ENCODE assay signal across 8 mouse cellular contexts in genomic region chr7:98103002-98103941, GRCm38 (mm10). TPM values are rescaled to one million over a fixed set of nuclear protein-coding genes. Genes with fewer than 3 reads are reported as not detected.
DNase-seq lines count a peak whose midpoint lies in the region; ATAC-seq lines count a peak whose summit lies in the region.

No protein-coding gene starts in this region.

- intact Hi-C loops in left cerebral cortex, postnatal 14 days (cut with DNase I) = loop anchor here (1.0 kb wide), 1 partner anchor 17 kb away; no protein-coding TSS in a partner anchor

- 11% methylated on average over 25 of the region's 26 CpGs for WGBS in intestine, embryonic 14.5 days

- no peaks in the 10 kb centered on the region for H3K9me3 ChIP-seq in intestine, embryonic 14.5 days (ENCODE audit: control insufficient read depth, low read length)

- no peaks in the 10 kb centered on the region for H3K36me3 ChIP-seq in intestine, embryonic 14.5 days (ENCODE audit: control insufficient read depth, insufficient read depth, low read length)

- peak overlapping the region; percentile 48 for H3K4me2 ChIP-seq in intestine, embryonic 14.5 days (ENCODE audit: low read length)

- peak; percentile 62 for ATAC-seq in intestine, embryonic 14.5 days (replicated peaks; ENCODE audit: low FRiP score, low TSS enrichment, low read depth)
- peak; percentile 56 for ATAC-seq in megakaryocyte-erythroid progenitor cell, adult 5-6 weeks (replicated peaks; ENCODE audit: low FRiP score, low TSS enrichment, poor library complexity, severe bottlenecking)

- peak; percentile 80 for DNase-seq in adrenal gland, adult 2 months
- DNase-seq in embryo, embryonic 11 days = peak; percentile 88
- peak; percentile 49 for DNase-seq in gastrocnemius, postnatal 25 days
- peak; percentile 98 for DNase-seq in intestine, embryonic 14.5 days (ENCODE audit: low spot score)
- DNase-seq in left cerebral cortex, postnatal 14 days (ENCODE audit: low spot score in 2 of 2) = peak; percentile 86 to 89
- peak; percentile 75 for DNase-seq in right cerebral cortex, postnatal 25 days
- peak; percentile 71 to 86 for DNase-seq in urinary bladder, postnatal 4 days (ENCODE audit: low spot score in 2 of 2)

- peak overlapping the region; percentile 34 for H3K27ac ChIP-seq in intestine, embryonic 14.5 days (ENCODE audit: low read depth)

- H3K4me3 ChIP-seq in intestine, embryonic 14.5 days (ENCODE audit: low read depth, low read length) = peak overlapping the region; percentile 18

- H3K9ac ChIP-seq in intestine, embryonic 14.5 days (ENCODE audit: low read length) = peak overlapping the region; percentile 29; the same call in 1 of the 2 replicates

- H3K27me3 ChIP-seq in intestine, embryonic 14.5 days (replicated peaks; ENCODE audit: control insufficient read depth, insufficient read depth, low read length) = no peaks in the 10 kb centered on the region

- peaks cover 6% of the 10 kb centered on the region for H3K4me1 ChIP-seq in intestine, embryonic 14.5 days (replicated peaks; ENCODE audit: control insufficient read depth, insufficient read depth, low read length)

RNA-seq across cellular contexts. Expression of gene Myo7a, which starts 16.1 kb away (rescaled TPM):
- total RNA-seq in adrenal gland, adult 2 months (2021) = 100 to 1,000 TPM; 140 to 146 TPM
- 136 and 180 TPM in 2 replicates for polyA plus RNA-seq in adrenal gland, adult 2 months (2012; rRNA removed)
- total RNA-seq in gastrocnemius, postnatal 25 days (2021) = 1 to 10 TPM; 2.8 to 3.5 TPM
- polyA plus RNA-seq in intestine, embryonic 14.5 days (2014; fragmentation: Nextera tagmentation; extraction: Ambion mirVana) = 16.3 and 17.2 TPM in 2 replicates
- 10 to 100 TPM; 12.4 to 13.7 TPM for total RNA-seq in left cerebral cortex, postnatal 14 days (2021)
- 2.3 and 6.1 TPM in 2 replicates for total RNA-seq in megakaryocyte-erythroid progenitor cell, adult 5-6 weeks (2014; fragmentation: Nextera tagmentation)
- 1.9 and 10.8 TPM in 2 replicates for total RNA-seq in megakaryocyte-erythroid progenitor cell, adult 5-6 weeks (2017)

RNA-seq across cellular contexts. Expression of gene Omp, which starts 42.0 kb away (rescaled TPM):
- total RNA-seq in adrenal gland, adult 2 months (2021) = 1 to 10 TPM in 1 of 2 experiments, under 1 TPM in 1; 0.17 to 5.7 TPM
- 3.3 and 10.3 TPM in 2 replicates for polyA plus RNA-seq in adrenal gland, adult 2 months (2012; rRNA removed)
- total RNA-seq in gastrocnemius, postnatal 25 days (2021) = under 1 TPM in 1 of 2 experiments, not detected in 1; 0.11 TPM
- polyA plus RNA-seq in intestine, embryonic 14.5 days (2014; fragmentation: Nextera tagmentation; extraction: Ambion mirVana) = 0.47 TPM in 1 of 2 replicates, not detected in the other
- under 1 TPM; 0.66 to 0.79 TPM for total RNA-seq in left cerebral cortex, postnatal 14 days (2021)
- total RNA-seq in megakaryocyte-erythroid progenitor cell, adult 5-6 weeks (2014; fragmentation: Nextera tagmentation) = 0.63 and 0.82 TPM in 2 replicates
- not detected in 2 replicates for total RNA-seq in megakaryocyte-erythroid progenitor cell, adult 5-6 weeks (2017)

Comparison
In these comparisons a context has a peak if more than half of its experiments do, and no peak if none do; other contexts are left out.
1. Peak in every context shown above with its lines: DNase-seq, ATAC-seq, H3K4me3 ChIP-seq and H3K27ac ChIP-seq.
2. RNA of gene Myo7a, which starts 16.1 kb away (total RNA-seq): 140 to 146 TPM in adrenal gland, adult 2 months; 12.4 to 13.7 TPM in left cerebral cortex, postnatal 14 days, 1.9 to 10.8 TPM in megakaryocyte-erythroid progenitor cell, adult 5-6 weeks and 2.8 to 3.5 TPM in gastrocnemius, postnatal 25 days; every median in the first group is over 4 times any median in the second.